Mouse (Mus musculus): ENCODE measurements around the gene Taok2. TPM values are rescaled to one million over a fixed set of nuclear protein-coding genes. Genes with fewer than 3 reads are reported as not detected.
A peak's percentile ranks its signal among the peaks of the same experiment; 100 is the strongest.

The Taok2 gene
- polyA plus RNA-seq (2012; rRNA removed), result 182 and 198 TPM in 2 replicates

GRCm38 (mm10) chr7:126884286-126885164 is at the start of gene Taok2:
Gene Taok2, minus strand, starts transcription at chr7:126884703.
- peak within 1 kb of the TSS; percentile 57 for H3K27ac ChIP-seq (ENCODE audit: control insufficient read depth, insufficient read depth, low read length)
- peak; percentile 93 for DNase-seq
- peak within 1 kb of the TSS; percentile 93 for H3K4me3 ChIP-seq (ENCODE audit: control insufficient read depth, insufficient read depth, low read length)
- WGBS, result under 1% methylated on average over 56 of the region's 56 CpGs
- H3K36me3 ChIP-seq (ENCODE audit: control insufficient read depth, insufficient read depth, low read length), result peaks cover 10% of the 10 kb centered on the region
- no peaks in the 10 kb centered on the region for H3K27me3 ChIP-seq (ENCODE audit: control insufficient read depth, insufficient read depth, low read length)
- 0 out of 2 replicates have a peak, but pooled peaks have one; percentile 66 for TF ChIP-seq CTCF (IDR thresholded peaks at IDR 0.05; ENCODE audit: borderline replicate concordance, control insufficient read depth, extremely low read depth, insufficient read depth, low read length, poor library complexity)
- TF ChIP-seq POLR2A (IDR thresholded peaks at IDR 0.05; ENCODE audit: control insufficient read depth, extremely low read depth, insufficient read depth, low read length, poor library complexity), result peak; percentile 63
- H3K4me1 ChIP-seq (replicated peaks; ENCODE audit: control insufficient read depth, insufficient read depth, low read length), result peaks cover 28% of the 10 kb centered on the region

- Histone ChIP-seq H3K27ac (ENCODE audit: control insufficient read depth, insufficient read depth, low read length) (no peak overlapping the region), H3K27me3 (ENCODE audit: control insufficient read depth, insufficient read depth, low read length) (no peaks in the 10 kb centered on the region), H3K36me3 (ENCODE audit: control insufficient read depth, insufficient read depth, low read length) (peaks cover 18% of the 10 kb centered on the region), H3K4me3 (ENCODE audit: control insufficient read depth, insufficient read depth, low read length) (no peak overlapping the region), H3K4me1 (replicated peaks; ENCODE audit: control insufficient read depth, insufficient read depth, low read length) (peaks cover 5% of the 10 kb centered on the region)
- DNase-seq, result no peak
- WGBS, result 95% methylated on average over 2 of the region's 2 CpGs
- TF ChIP-seq CTCF (IDR thresholded peaks at IDR 0.05; ENCODE audit: borderline replicate concordance, control insufficient read depth, extremely low read depth, insufficient read depth, low read length, poor library complexity), result no peak
- no peak for TF ChIP-seq POLR2A (IDR thresholded peaks at IDR 0.05; ENCODE audit: control insufficient read depth, extremely low read depth, insufficient read depth, low read length, poor library complexity)
Measured at GRCm38 (mm10) chr7:126932652-126933051, 48.1 kb upstream of the Taok2 start.

- H3K4me3 ChIP-seq (ENCODE audit: control insufficient read depth, insufficient read depth, low read length), result peak overlapping the region; percentile 58
- H3K27ac ChIP-seq (ENCODE audit: control insufficient read depth, insufficient read depth, low read length), result no peak overlapping the region
- H3K36me3 ChIP-seq (ENCODE audit: control insufficient read depth, insufficient read depth, low read length), result no peaks in the 10 kb centered on the region; the same call in 1 of the 2 replicates
- no peak for DNase-seq
- no peak for TF ChIP-seq POLR2A (IDR thresholded peaks at IDR 0.05; ENCODE audit: control insufficient read depth, extremely low read depth, insufficient read depth, low read length, poor library complexity)
- H3K27me3 ChIP-seq (ENCODE audit: control insufficient read depth, insufficient read depth, low read length), result no peaks in the 10 kb centered on the region
- peaks cover 6% of the 10 kb centered on the region for H3K4me1 ChIP-seq (replicated peaks; ENCODE audit: control insufficient read depth, insufficient read depth, low read length)
- under 1% methylated on average over 27 of the region's 27 CpGs for WGBS
Measured at GRCm38 (mm10) chr7:126929046-126929445, 44.5 kb upstream of the Taok2 start.

- under 1% methylated on average over 56 of the region's 56 CpGs for WGBS
- DNase-seq, result peak; percentile 95
Measured at GRCm38 (mm10) chr7:126928384-126929037, 44.0 kb upstream of the Taok2 start, which contains the start of gene Kctd13. Gene Kctd13, plus strand, starts transcription at chr7:126928879.

GRCm38 (mm10) chr7:126926299-126926698 is 41.8 kb upstream of the Taok2 start:
- Histone ChIP-seq H3K36me3 (ENCODE audit: control insufficient read depth, insufficient read depth, low read length) (no peaks in the 10 kb centered on the region; the same call in 1 of the 2 replicates), H3K27ac (ENCODE audit: control insufficient read depth, insufficient read depth, low read length) (no peak overlapping the region), H3K4me1 (replicated peaks; ENCODE audit: control insufficient read depth, insufficient read depth, low read length) (peaks cover 6% of the 10 kb centered on the region), H3K4me3 (ENCODE audit: control insufficient read depth, insufficient read depth, low read length) (no peak overlapping the region), H3K27me3 (ENCODE audit: control insufficient read depth, insufficient read depth, low read length) (no peaks in the 10 kb centered on the region)
- TF ChIP-seq POLR2A (IDR thresholded peaks at IDR 0.05; ENCODE audit: control insufficient read depth, extremely low read depth, insufficient read depth, low read length, poor library complexity) (no peak), CTCF (IDR thresholded peaks at IDR 0.05; ENCODE audit: borderline replicate concordance, control insufficient read depth, extremely low read depth, insufficient read depth, low read length, poor library complexity) (no peak)
- WGBS, result 9% methylated on average over 3 of the region's 3 CpGs
- DNase-seq, result no peak

More at GRCm38 (mm10) chr7:126928384-126929037, 44.0 kb upstream of the Taok2 start, which contains the start of gene Kctd13:
- H3K27ac ChIP-seq (ENCODE audit: control insufficient read depth, insufficient read depth, low read length), result no peak within 1 kb of the TSS
- peak within 1 kb of the TSS; percentile 58 for H3K4me3 ChIP-seq (ENCODE audit: control insufficient read depth, insufficient read depth, low read length)
- no peaks in the 10 kb centered on the region for H3K27me3 ChIP-seq (ENCODE audit: control insufficient read depth, insufficient read depth, low read length)
- H3K36me3 ChIP-seq (ENCODE audit: control insufficient read depth, insufficient read depth, low read length), result no peaks in the 10 kb centered on the region; the same call in 1 of the 2 replicates
- H3K4me1 ChIP-seq (replicated peaks; ENCODE audit: control insufficient read depth, insufficient read depth, low read length), result peaks cover 6% of the 10 kb centered on the region
- TF ChIP-seq CTCF (IDR thresholded peaks at IDR 0.05; ENCODE audit: borderline replicate concordance, control insufficient read depth, extremely low read depth, insufficient read depth, low read length, poor library complexity) (peak; percentile 60; the same call in 1 of the 2 replicates), POLR2A (IDR thresholded peaks at IDR 0.05; ENCODE audit: control insufficient read depth, extremely low read depth, insufficient read depth, low read length, poor library complexity) (peak; percentile 82)

GRCm38 (mm10) chr7:126923999-126924398 is 39.5 kb upstream of the Taok2 start:
- no peak overlapping the region for H3K27ac ChIP-seq (ENCODE audit: control insufficient read depth, insufficient read depth, low read length)
- no peak for TF ChIP-seq POLR2A (IDR thresholded peaks at IDR 0.05; ENCODE audit: control insufficient read depth, extremely low read depth, insufficient read depth, low read length, poor library complexity)
- peaks cover 2% of the 10 kb centered on the region; the same call in 1 of the 2 replicates for H3K4me1 ChIP-seq (replicated peaks; ENCODE audit: control insufficient read depth, insufficient read depth, low read length)
- no peak for DNase-seq
- H3K27me3 ChIP-seq (ENCODE audit: control insufficient read depth, insufficient read depth, low read length), result no peaks in the 10 kb centered on the region
- no peaks in the 10 kb centered on the region for H3K36me3 ChIP-seq (ENCODE audit: control insufficient read depth, insufficient read depth, low read length)
- 92% methylated on average over 5 of the region's 5 CpGs for WGBS
- H3K4me3 ChIP-seq (ENCODE audit: control insufficient read depth, insufficient read depth, low read length), result no peak overlapping the region
